ENCODE assay signal across 12 mouse cellular contexts in the genomic region with DNA sequence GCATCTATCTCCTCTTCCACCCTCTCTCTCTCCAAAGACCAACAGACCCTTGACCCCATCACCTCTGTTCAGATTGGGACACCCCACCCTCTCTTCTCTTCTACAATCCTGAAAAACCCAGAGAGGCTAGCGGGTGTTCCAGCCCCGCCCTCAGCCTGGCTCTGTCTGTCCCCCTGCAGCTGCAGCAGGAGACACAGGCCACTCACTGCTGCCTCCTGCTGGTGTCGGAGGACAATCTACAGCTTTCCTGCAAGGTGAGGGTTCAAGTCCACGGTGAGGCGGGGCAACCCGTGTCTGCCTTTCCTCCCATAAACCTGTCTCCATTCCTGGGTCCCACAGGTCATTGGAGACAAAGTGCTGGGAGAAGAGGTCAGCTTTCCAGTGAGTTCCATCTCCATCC.
DNase-seq lines count a peak whose midpoint lies in the region; ATAC-seq and TF ChIP-seq lines count a peak whose summit lies in the region.
"Had no signal": no experiment of that assay in that cellular context is flagged by ENCODE, and none has a peak within 500 bp of the region (broad histone marks: within the 10 kb centered on the region; RNA-seq: fewer than 3 reads in every experiment).

No protein-coding gene starts in this region.

- 60% methylated on average over 6 of the region's 6 CpGs for WGBS in liver, adult 2 months
- 64% methylated on average over 6 of the region's 6 CpGs for WGBS in liver, embryonic 12.5 days (ENCODE audit: insufficient replicate concordance)
- 59% methylated on average over 6 of the region's 6 CpGs for WGBS in liver, embryonic 14.5 days (ENCODE audit: insufficient replicate concordance)
- WGBS in midbrain, embryonic 15.5 days = 63% methylated on average over 6 of the region's 6 CpGs

- ATAC-seq in liver, embryonic 12.5 days = no peak
- ATAC-seq in liver, embryonic 14.5 days (ENCODE audit: insufficient read depth) = no peak
- ATAC-seq in midbrain, embryonic 15.5 days (replicated peaks) = no peak

- no peaks in the 10 kb centered on the region for H3K4me1 ChIP-seq in liver, adult 2 months (ENCODE audit: control insufficient read depth, insufficient read depth, low read length)
- H3K4me1 ChIP-seq in liver, embryonic 12.5 days = peaks cover 14% of the 10 kb centered on the region
- H3K4me1 ChIP-seq in E14TG2a.4 (replicated peaks; ENCODE audit: low read depth, low read length) = peaks cover 67% of the 10 kb centered on the region
- peaks cover 0 to 4% of the 10 kb centered on the region in 2 experiments; a peak in 2 of 4 replicates for H3K4me1 ChIP-seq in liver, embryonic 14.5 days (replicated peaks; ENCODE audit: control insufficient read depth in 2 of 2, insufficient read depth in 2 of 2, low read length in 1 of 2)
- H3K4me1 ChIP-seq in midbrain, embryonic 15.5 days = peaks cover 7% of the 10 kb centered on the region; the same call in 1 of the 2 replicates

- no peak for TF ChIP-seq EP300 in liver, embryonic 14.5 days (IDR thresholded peaks at IDR 0.05; ENCODE audit: low read depth)

- no peak for DNase-seq in gastrocnemius, adult 2 months
- DNase-seq in gastrocnemius, adult 18-20 months (ENCODE audit: low spot score) = no peak
- DNase-seq in liver, adult 2 months (ENCODE audit: extremely low read depth, low read depth, low spot score) = no peak
- DNase-seq in liver, embryonic 14.5 days (ENCODE audit: low read depth in 3 of 3, low spot score in 3 of 3) = no peak
- no peak for DNase-seq in yolk sac, embryonic 10.5 days (ENCODE audit: low spot score)
- DNase-seq: cerebellum, adult 2 months; right cerebral cortex, postnatal 14 days; thymus, postnatal 25 days had no signal

- H3K4me3 ChIP-seq in gastrocnemius, adult 2 months = no peak overlapping the region
- no peak overlapping the region for H3K4me3 ChIP-seq in liver, adult 2 months (ENCODE audit: insufficient read depth, low read depth, low read length)
- no peak overlapping the region for H3K4me3 ChIP-seq in liver, embryonic 12.5 days
- peak overlapping the region; percentile 30 for H3K4me3 ChIP-seq in E14TG2a.4 (replicated peaks; ENCODE audit: low read length)
- H3K4me3 ChIP-seq in liver, embryonic 14.5 days (ENCODE audit: insufficient read depth in 1 of 2, low read depth in 2 of 2, low read length in 2 of 2) = no peak overlapping the region
- H3K4me3 ChIP-seq in midbrain, embryonic 15.5 days = no peak overlapping the region
- H3K4me3 ChIP-seq: hindbrain, embryonic 13.5 days had no signal

- no peak overlapping the region for H3K4me2 ChIP-seq in liver, embryonic 12.5 days
- H3K4me2 ChIP-seq in liver, embryonic 14.5 days (ENCODE audit: low read depth) = no peak overlapping the region
- H3K4me2 ChIP-seq in midbrain, embryonic 15.5 days = no peak overlapping the region
- H3K4me2 ChIP-seq: hindbrain, embryonic 13.5 days had no signal

- H3K36me3 ChIP-seq in liver, adult 2 months (ENCODE audit: control insufficient read depth, insufficient read depth, low read length) = no peaks in the 10 kb centered on the region
- H3K36me3 ChIP-seq in liver, embryonic 12.5 days = no peaks in the 10 kb centered on the region
- no peaks in the 10 kb centered on the region for H3K36me3 ChIP-seq in E14TG2a.4 (ENCODE audit: insufficient read depth, low read length)
- no peaks in the 10 kb centered on the region for H3K36me3 ChIP-seq in liver, embryonic 14.5 days (replicated peaks; ENCODE audit: control insufficient read depth, insufficient read depth, low read depth)
- no peaks in the 10 kb centered on the region for H3K36me3 ChIP-seq in midbrain, embryonic 15.5 days (replicated peaks)
- H3K36me3 ChIP-seq: hindbrain, embryonic 13.5 days had no signal

- no peaks in the 10 kb centered on the region for H3K27me3 ChIP-seq in liver, adult 2 months (ENCODE audit: control insufficient read depth, insufficient read depth, low read length)
- H3K27me3 ChIP-seq in liver, embryonic 12.5 days (replicated peaks) = peaks cover 56% of the 10 kb centered on the region
- H3K27me3 ChIP-seq in E14TG2a.4 (ENCODE audit: insufficient read depth, low read length) = peaks cover 63% of the 10 kb centered on the region
- H3K27me3 ChIP-seq in liver, embryonic 14.5 days (ENCODE audit: control insufficient read depth, insufficient read depth, low read length) = no peaks in the 10 kb centered on the region; the same call in none of the 2 replicates
- peaks cover 19% of the 10 kb centered on the region for H3K27me3 ChIP-seq in midbrain, embryonic 15.5 days (replicated peaks)

- H3K27ac ChIP-seq in gastrocnemius, adult 2 months = no peak overlapping the region
- H3K27ac ChIP-seq in liver, adult 2 months (replicated peaks; ENCODE audit: insufficient read depth, low read depth, low read length) = no peak overlapping the region
- H3K27ac ChIP-seq in liver, embryonic 12.5 days = no peak overlapping the region
- no peak overlapping the region for H3K27ac ChIP-seq in liver, embryonic 14.5 days
- no peak overlapping the region for H3K27ac ChIP-seq in midbrain, embryonic 15.5 days
- H3K27ac ChIP-seq: hindbrain, embryonic 13.5 days had no signal

- no peak for TF ChIP-seq POLR2A in liver, adult 2 months (IDR thresholded peaks at IDR 0.05; ENCODE audit: extremely low read depth, insufficient read depth, low read length)

- no peaks in the 10 kb centered on the region for H3K79me2 ChIP-seq in liver, adult 2 months (ENCODE audit: control insufficient read depth, insufficient read depth, low read length)

- H3K9me3 ChIP-seq in liver, embryonic 12.5 days (replicated peaks) = no peaks in the 10 kb centered on the region
- no peaks in the 10 kb centered on the region for H3K9me3 ChIP-seq in E14TG2a.4 (ENCODE audit: low read length)
- H3K9me3 ChIP-seq in liver, embryonic 14.5 days (ENCODE audit: control insufficient read depth, low read length) = no peaks in the 10 kb centered on the region
- H3K9me3 ChIP-seq in midbrain, embryonic 15.5 days = no peaks in the 10 kb centered on the region
- H3K9me3 ChIP-seq: hindbrain, embryonic 13.5 days had no signal

- H3K9ac ChIP-seq in liver, adult 2 months (ENCODE audit: low read depth, low read length) = no peak overlapping the region
- no peak overlapping the region for H3K9ac ChIP-seq in liver, embryonic 12.5 days
- H3K9ac ChIP-seq in liver, embryonic 14.5 days (replicated peaks) = no peak overlapping the region
- no peak overlapping the region for H3K9ac ChIP-seq in midbrain, embryonic 15.5 days
- H3K9ac ChIP-seq: hindbrain, embryonic 13.5 days had no signal

- peak; percentile 56 for TF ChIP-seq CTCF in gastrocnemius, adult 2 months (IDR thresholded peaks at IDR 0.05)
- peak; percentile 51 for TF ChIP-seq CTCF in liver, adult 2 months (IDR thresholded peaks at IDR 0.05; ENCODE audit: low read depth, low read length)
- TF ChIP-seq CTCF in E14TG2a.4 (conservative IDR thresholded peaks at IDR 0.05; ENCODE audit: low read length) = peak; percentile 75
- peak; percentile 61 for TF ChIP-seq CTCF in liver, embryonic 14.5 days (IDR thresholded peaks at IDR 0.05; ENCODE audit: low read depth)

- intact Hi-C loops in gastrocnemius, adult 2 months (cut with DNase I) = no loop called here
